Mouse (Mus musculus): ENCODE results near the gene Sptbn2. TPM values are rescaled to one million over a fixed set of nuclear protein-coding genes. Genes with fewer than 3 reads are reported as not detected.

Sptbn2 gene
- total and polyA plus RNA-seq, 3 experiments = 0.20 to 0.27 (median 0.23) TPM

GRCm38 (mm10) chr19:4762876-4763275, 51.9 kb downstream of the Sptbn2 start:
- TF ChIP-seq POLR2A (IDR thresholded peaks at IDR 0.05; ENCODE audit: insufficient read depth, low read depth, low read length) = no peak
- TF ChIP-seq EP300 (IDR thresholded peaks at IDR 0.05; ENCODE audit: insufficient read depth, low read depth, low read length) = no peak
- peak; percentile 47 for TF ChIP-seq CTCF (IDR thresholded peaks at IDR 0.05)
- Histone ChIP-seq H3K36me3 (ENCODE audit: control insufficient read depth, insufficient read depth, low read length) (peaks cover 20% of the 10 kb centered on the region), H3K27me3 (ENCODE audit: control insufficient read depth, insufficient read depth, low read length) (no peaks in the 10 kb centered on the region), H3K27ac (no peak overlapping the region), H3K9ac (ENCODE audit: low read depth, low read length) (no peak overlapping the region), H3K4me3 (no peak overlapping the region), H3K79me2 (replicated peaks; ENCODE audit: control insufficient read depth, insufficient read depth, low read length) (peaks cover 5% of the 10 kb centered on the region), H3K4me1 (ENCODE audit: control insufficient read depth, insufficient read depth, low read length) (peaks cover 2% of the 10 kb centered on the region; the same call in 1 of the 2 replicates)
- WGBS = 54% methylated on average over 1 of the region's 1 CpGs
- no peak for DNase-seq
- intact Hi-C loops (cut with DNase I) = no loop called here

GRCm38 (mm10) chr19:4767507-4768148, 56.7 kb downstream of the Sptbn2 start:
- H3K36me3 ChIP-seq (ENCODE audit: control insufficient read depth, insufficient read depth, low read length) = peaks cover 24% of the 10 kb centered on the region
- no peak overlapping the region for H3K9ac ChIP-seq (ENCODE audit: low read depth, low read length)
- peaks cover 3% of the 10 kb centered on the region; the same call in 1 of the 2 replicates for H3K79me2 ChIP-seq (replicated peaks; ENCODE audit: control insufficient read depth, insufficient read depth, low read length)
- intact Hi-C loops (cut with DNase I) = no loop called here
- H3K27me3 ChIP-seq (ENCODE audit: control insufficient read depth, insufficient read depth, low read length) = no peaks in the 10 kb centered on the region
- no peak for TF ChIP-seq CTCF (IDR thresholded peaks at IDR 0.05)
- TF ChIP-seq POLR2A (IDR thresholded peaks at IDR 0.05; ENCODE audit: insufficient read depth, low read depth, low read length) = no peak
- TF ChIP-seq EP300 (IDR thresholded peaks at IDR 0.05; ENCODE audit: insufficient read depth, low read depth, low read length) = no peak
- peaks cover 3% of the 10 kb centered on the region; the same call in 1 of the 2 replicates for H3K4me1 ChIP-seq (ENCODE audit: control insufficient read depth, insufficient read depth, low read length)
- H3K4me3 ChIP-seq = no peak overlapping the region
- no peak for DNase-seq
- 68% methylated on average over 12 of the region's 12 CpGs for WGBS
- H3K27ac ChIP-seq = no peak overlapping the region

GRCm38 (mm10) chr19:4772785-4773184, 61.8 kb downstream of the Sptbn2 start:
- TF ChIP-seq CTCF (IDR thresholded peaks at IDR 0.05) (no peak), POLR2A (IDR thresholded peaks at IDR 0.05; ENCODE audit: insufficient read depth, low read depth, low read length) (no peak), EP300 (IDR thresholded peaks at IDR 0.05; ENCODE audit: insufficient read depth, low read depth, low read length) (no peak)
- H3K9ac ChIP-seq (ENCODE audit: low read depth, low read length) = no peak overlapping the region
- H3K79me2 ChIP-seq (replicated peaks; ENCODE audit: control insufficient read depth, insufficient read depth, low read length) = no peaks in the 10 kb centered on the region; the same call in 1 of the 2 replicates
- peaks cover 37% of the 10 kb centered on the region for H3K36me3 ChIP-seq (ENCODE audit: control insufficient read depth, insufficient read depth, low read length)
- 71% methylated on average over 3 of the region's 3 CpGs for WGBS
- DNase-seq = no peak
- H3K4me3 ChIP-seq = no peak overlapping the region
- H3K27me3 ChIP-seq (ENCODE audit: control insufficient read depth, insufficient read depth, low read length) = no peaks in the 10 kb centered on the region
- intact Hi-C loops (cut with DNase I) = no loop called here
- peaks cover 2% of the 10 kb centered on the region; the same call in 1 of the 2 replicates for H3K4me1 ChIP-seq (ENCODE audit: control insufficient read depth, insufficient read depth, low read length)
- no peak overlapping the region for H3K27ac ChIP-seq

- Histone ChIP-seq H3K79me2 (replicated peaks; ENCODE audit: control insufficient read depth, insufficient read depth, low read length) (peaks cover 11% of the 10 kb centered on the region), H3K27ac (no peak overlapping the region), H3K9ac (ENCODE audit: low read depth, low read length) (no peak overlapping the region), H3K36me3 (ENCODE audit: control insufficient read depth, insufficient read depth, low read length) (peaks cover 69% of the 10 kb centered on the region), H3K4me1 (ENCODE audit: control insufficient read depth, insufficient read depth, low read length) (peaks cover 9% of the 10 kb centered on the region), H3K4me3 (no peak overlapping the region), H3K27me3 (ENCODE audit: control insufficient read depth, insufficient read depth, low read length) (no peaks in the 10 kb centered on the region)
- no peak for TF ChIP-seq EP300 (IDR thresholded peaks at IDR 0.05; ENCODE audit: insufficient read depth, low read depth, low read length)
- TF ChIP-seq POLR2A (IDR thresholded peaks at IDR 0.05; ENCODE audit: insufficient read depth, low read depth, low read length) = no peak
- no peak for TF ChIP-seq CTCF (IDR thresholded peaks at IDR 0.05)
- 69% methylated on average over 2 of the region's 2 CpGs for WGBS
- intact Hi-C loops (cut with DNase I) = no loop called here
- DNase-seq = no peak
These were observed 71.9 kb downstream of the Sptbn2 start for GRCm38 (mm10) chr19:4782891-4783290.

GRCm38 (mm10) chr19:4785206-4785605, 74.2 kb downstream of the Sptbn2 start:
- 65% methylated on average over 7 of the region's 7 CpGs for WGBS
- Histone ChIP-seq H3K27me3 (ENCODE audit: control insufficient read depth, insufficient read depth, low read length) (no peaks in the 10 kb centered on the region), H3K79me2 (replicated peaks; ENCODE audit: control insufficient read depth, insufficient read depth, low read length) (peaks cover 14% of the 10 kb centered on the region), H3K27ac (no peak overlapping the region), H3K4me1 (ENCODE audit: control insufficient read depth, insufficient read depth, low read length) (peaks cover 10% of the 10 kb centered on the region), H3K4me3 (no peak overlapping the region), H3K36me3 (ENCODE audit: control insufficient read depth, insufficient read depth, low read length) (peaks cover 68% of the 10 kb centered on the region), H3K9ac (ENCODE audit: low read depth, low read length) (no peak overlapping the region)
- intact Hi-C loops (cut with DNase I) = no loop called here
- no peak for TF ChIP-seq POLR2A (IDR thresholded peaks at IDR 0.05; ENCODE audit: insufficient read depth, low read depth, low read length)
- TF ChIP-seq EP300 (IDR thresholded peaks at IDR 0.05; ENCODE audit: insufficient read depth, low read depth, low read length) = no peak
- TF ChIP-seq CTCF (IDR thresholded peaks at IDR 0.05) = no peak
- no peak for DNase-seq

GRCm38 (mm10) chr19:4786313-4786712, 75.3 kb downstream of the Sptbn2 start:
- Histone ChIP-seq H3K4me3 (no peak overlapping the region), H3K9ac (ENCODE audit: low read depth, low read length) (no peak overlapping the region), H3K36me3 (ENCODE audit: control insufficient read depth, insufficient read depth, low read length) (peaks cover 70% of the 10 kb centered on the region), H3K79me2 (replicated peaks; ENCODE audit: control insufficient read depth, insufficient read depth, low read length) (peaks cover 16% of the 10 kb centered on the region), H3K27ac (no peak overlapping the region), H3K4me1 (ENCODE audit: control insufficient read depth, insufficient read depth, low read length) (peaks cover 8% of the 10 kb centered on the region), H3K27me3 (ENCODE audit: control insufficient read depth, insufficient read depth, low read length) (no peaks in the 10 kb centered on the region)
- intact Hi-C loops (cut with DNase I) = no loop called here
- WGBS = 91% methylated on average over 2 of the region's 2 CpGs
- TF ChIP-seq POLR2A (IDR thresholded peaks at IDR 0.05; ENCODE audit: insufficient read depth, low read depth, low read length) (no peak), EP300 (IDR thresholded peaks at IDR 0.05; ENCODE audit: insufficient read depth, low read depth, low read length) (no peak), CTCF (IDR thresholded peaks at IDR 0.05) (no peak)
- DNase-seq = no peak
